Mouse (Mus musculus): ENCODE results near the gene Akr1a1. TPM values are rescaled to one million over a fixed set of nuclear protein-coding genes. Genes with fewer than 3 reads are reported as not detected.
"Not testable (repeated sequence)": the region's sequence is repeated elsewhere in the genome, so short reads cannot be mapped to it uniquely, and the experiment has no call there.

The Akr1a1 gene
- 100 to 1,000 TPM; 537 to 556 TPM for total RNA-seq (2021)
- long read RNA-seq, transcript Akr1a1-201 (9 exons, 1,420 nt) = major isoform, 478 of 500 reads
- long read RNA-seq, partial matches to known transcripts = 8 of 500 reads
- long read RNA-seq, other reads (novel, unspliced or antisense) = 12 of 500 reads

- peak; percentile 86 to 93 for DNase-seq (ENCODE audit: low spot score in 2 of 2)
Measured at GRCm38 (mm10) chr4:116650924-116651796, at the start of gene Akr1a1. Gene Akr1a1, minus strand, starts transcription at chr4:116651680.

- no peak for DNase-seq (ENCODE audit: low spot score in 2 of 2)
Measured at GRCm38 (mm10) chr4:116700964-116701363, 49.5 kb upstream of the Akr1a1 start.

- no peak for DNase-seq (ENCODE audit: low spot score in 2 of 2)
Measured at GRCm38 (mm10) chr4:116698693-116699342, 47.3 kb upstream of the Akr1a1 start.

- DNase-seq (ENCODE audit: low spot score in 2 of 2) = no peak
Measured at GRCm38 (mm10) chr4:116693785-116694184, 42.3 kb upstream of the Akr1a1 start.

- DNase-seq (ENCODE audit: low spot score in 2 of 2) = no peak
Measured at GRCm38 (mm10) chr4:116692146-116692545, 40.7 kb upstream of the Akr1a1 start.

DNA sequence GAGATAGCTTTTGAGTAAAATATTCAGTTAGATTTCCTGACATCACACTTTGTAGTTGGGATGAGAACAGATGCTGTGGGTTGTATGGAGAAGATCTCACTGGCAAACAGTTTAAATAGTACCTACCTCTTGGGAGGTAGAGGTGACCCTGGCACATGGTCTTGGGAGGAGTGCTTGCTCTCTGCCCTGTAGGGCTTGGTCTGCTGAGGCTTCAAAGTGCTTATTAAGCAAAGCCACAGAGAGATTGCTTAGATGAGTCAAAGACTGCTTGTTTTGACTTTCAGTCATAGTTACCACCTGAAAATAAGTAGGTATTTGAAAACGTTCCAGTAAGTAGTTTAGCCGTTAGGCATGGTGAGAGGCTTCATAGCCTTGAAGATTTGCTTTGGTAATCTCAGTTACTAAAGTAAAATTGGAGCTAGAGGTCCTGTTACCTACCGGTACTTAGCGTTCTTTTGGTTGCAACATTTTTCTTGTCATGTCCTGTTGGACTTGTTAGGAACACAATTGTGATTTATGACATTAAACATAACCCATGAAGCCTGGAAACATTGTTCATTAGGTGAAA, 37.9 kb upstream of the Akr1a1 start:
- no peak for DNase-seq (ENCODE audit: low spot score in 2 of 2)

- DNase-seq (ENCODE audit: low spot score in 2 of 2) = no peak
Measured at GRCm38 (mm10) chr4:116687041-116687440, 35.6 kb upstream of the Akr1a1 start.

DNA sequence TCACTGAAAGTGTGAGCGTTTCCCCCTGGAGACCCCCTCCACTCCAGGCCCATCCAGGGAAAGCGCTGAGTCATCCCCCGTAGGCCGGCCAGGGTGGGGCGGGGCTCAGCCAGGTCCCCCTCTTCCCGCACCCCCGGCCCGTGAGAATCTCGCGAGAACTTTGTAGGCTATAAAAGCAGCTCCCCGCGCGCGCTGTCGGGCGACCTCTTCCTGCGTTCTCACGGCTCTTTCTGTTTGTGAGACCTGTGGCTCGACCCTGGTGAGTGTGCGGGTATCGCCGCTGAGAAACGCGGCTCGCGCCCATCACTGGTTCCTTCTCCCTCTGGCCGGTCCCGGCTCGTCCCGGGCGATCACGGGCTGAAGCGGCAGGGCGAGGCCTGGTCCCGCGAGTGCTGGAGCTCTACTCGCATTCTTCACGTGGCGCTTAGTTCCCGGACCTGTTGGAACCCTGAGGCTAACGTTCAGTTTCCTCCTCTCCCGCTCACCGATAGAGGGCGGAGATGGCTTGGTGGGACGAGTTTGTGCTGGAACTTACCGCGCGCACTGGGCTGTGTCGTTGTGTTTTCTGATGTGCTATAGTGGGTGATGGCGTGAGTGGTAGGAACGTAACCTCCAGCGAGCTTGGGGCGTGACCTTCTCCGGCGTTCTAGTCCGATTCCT, 34.1 kb upstream of the Akr1a1 start, which contains the start of gene Prdx1:
Gene Prdx1, plus strand, starts transcription at position 143 of the 660 bp plus-strand sequence.
- peak; percentile 97 to 98 for DNase-seq (ENCODE audit: low spot score in 2 of 2)

GRCm38 (mm10) chr4:116684665-116685064, 33.2 kb upstream of the Akr1a1 start:
- no peak for DNase-seq (ENCODE audit: low spot score in 2 of 2)

GRCm38 (mm10) chr4:116683957-116684356, 32.5 kb upstream of the Akr1a1 start:
- no peak for DNase-seq (ENCODE audit: low spot score in 2 of 2)

GRCm38 (mm10) chr4:116680521-116680920, 29.0 kb upstream of the Akr1a1 start:
- DNase-seq (ENCODE audit: low spot score in 2 of 2) = not testable (repeated sequence)

- no peak for DNase-seq (ENCODE audit: low spot score in 2 of 2)
Measured at GRCm38 (mm10) chr4:116679141-116679540, 27.7 kb upstream of the Akr1a1 start.

DNA sequence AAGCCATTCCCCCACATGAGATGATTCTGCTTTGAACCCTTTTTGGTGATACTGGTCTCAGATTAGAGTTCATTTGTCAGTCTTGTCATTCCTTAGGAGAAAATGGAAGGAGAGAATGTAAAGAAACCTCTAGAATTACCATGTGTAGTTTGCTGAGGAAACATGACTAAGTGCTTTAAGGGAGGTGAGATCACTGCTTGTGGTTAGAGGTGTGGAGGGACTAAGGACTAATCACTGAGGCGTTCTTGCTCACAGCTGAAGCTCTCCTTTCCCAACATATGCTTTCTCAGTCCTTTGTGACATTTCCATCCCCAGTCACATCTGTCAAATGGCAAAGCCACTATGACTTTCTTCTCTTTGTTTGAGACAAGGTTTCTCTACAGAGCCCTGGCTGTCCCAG, 26.3 kb upstream of the Akr1a1 start:
- no peak for DNase-seq (ENCODE audit: low spot score in 2 of 2)

GRCm38 (mm10) chr4:116676027-116676426, 24.5 kb upstream of the Akr1a1 start:
- no peak for DNase-seq (ENCODE audit: low spot score in 2 of 2)

- DNase-seq (ENCODE audit: low spot score in 2 of 2) = not testable (repeated sequence)
Measured at GRCm38 (mm10) chr4:116674761-116675160, 23.3 kb upstream of the Akr1a1 start.

DNA sequence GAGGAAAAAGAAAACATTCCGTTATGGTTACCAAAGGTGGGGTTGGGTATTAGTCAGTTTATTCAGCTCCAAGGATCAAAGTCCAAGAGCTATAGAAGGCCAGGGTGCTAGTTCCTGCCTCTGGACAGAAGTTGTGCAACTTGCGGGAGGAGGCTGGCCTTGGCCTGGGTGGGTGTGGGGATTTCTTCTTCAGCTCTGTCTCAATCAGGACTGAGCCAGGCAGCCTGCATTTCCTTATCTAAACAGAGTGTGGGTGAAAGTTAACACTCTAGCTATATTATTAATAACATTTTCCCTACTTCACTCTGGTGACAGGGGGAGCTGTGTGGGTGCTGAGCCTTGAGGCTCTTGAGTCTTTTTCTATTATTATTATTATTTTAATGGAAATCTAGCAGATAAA, 21.3 kb upstream of the Akr1a1 start:
- DNase-seq (ENCODE audit: low spot score in 2 of 2) = no peak

DNA sequence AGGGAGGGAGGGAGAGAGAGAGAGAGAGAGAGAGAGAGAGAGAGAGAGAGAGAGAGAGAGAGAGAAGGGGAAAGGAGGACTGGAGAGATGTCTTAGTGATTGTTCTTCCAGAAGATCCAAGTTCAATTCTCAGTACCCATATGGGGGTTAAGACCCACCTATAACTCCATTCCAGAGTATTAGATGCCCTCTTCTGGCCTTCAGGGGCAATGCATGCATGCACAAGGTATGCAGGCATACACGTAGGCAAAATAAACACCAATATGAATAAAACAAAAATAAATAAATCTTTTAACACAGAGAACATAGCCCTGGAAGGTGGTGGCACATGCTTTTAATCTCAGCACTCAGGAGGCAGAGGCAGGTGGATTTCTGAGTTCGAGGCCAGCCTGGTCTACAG, 17.8 kb upstream of the Akr1a1 start:
- DNase-seq (ENCODE audit: low spot score in 2 of 2) = no peak

DNA sequence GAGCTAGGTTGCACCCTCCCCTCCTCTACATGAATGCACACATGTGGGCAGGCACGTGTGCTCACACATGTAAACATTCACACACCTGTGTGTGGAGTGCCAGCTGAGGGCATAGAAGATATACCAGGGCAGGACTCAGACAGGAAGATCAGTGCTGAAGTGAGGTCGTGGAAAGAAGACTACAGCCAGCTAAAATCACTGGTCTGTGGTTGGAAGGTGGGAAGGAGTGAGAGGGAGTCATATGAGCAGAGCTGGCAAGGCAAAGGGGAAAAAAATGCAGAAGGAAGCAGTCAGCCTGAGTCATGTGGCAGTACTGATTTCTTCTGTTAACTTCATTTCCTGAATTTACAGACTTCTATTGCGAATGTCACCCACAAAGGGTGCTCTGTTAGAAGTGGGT, 16.7 kb upstream of the Akr1a1 start:
- no peak for DNase-seq (ENCODE audit: low spot score in 2 of 2)

DNA sequence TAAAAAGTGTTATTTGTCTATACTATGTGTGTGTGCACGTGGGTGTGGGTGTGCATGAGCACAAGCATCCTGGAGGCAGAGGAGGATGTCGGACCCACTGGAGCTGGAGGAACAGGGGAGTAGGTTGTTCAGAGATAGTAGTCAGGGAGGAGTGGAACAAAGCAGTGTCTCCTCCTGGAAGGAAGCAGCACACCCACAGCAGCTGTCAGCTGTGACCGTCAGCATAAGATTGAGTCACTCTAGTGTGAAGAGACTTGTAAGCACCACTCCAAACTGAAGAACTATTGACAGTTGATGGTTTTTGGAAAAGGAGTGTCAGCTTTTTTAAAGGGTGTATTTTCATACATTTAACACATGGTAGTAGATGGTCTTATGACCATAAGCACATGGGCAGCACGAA, 15.1 kb upstream of the Akr1a1 start:
- DNase-seq (ENCODE audit: low spot score in 2 of 2) = no peak

DNA sequence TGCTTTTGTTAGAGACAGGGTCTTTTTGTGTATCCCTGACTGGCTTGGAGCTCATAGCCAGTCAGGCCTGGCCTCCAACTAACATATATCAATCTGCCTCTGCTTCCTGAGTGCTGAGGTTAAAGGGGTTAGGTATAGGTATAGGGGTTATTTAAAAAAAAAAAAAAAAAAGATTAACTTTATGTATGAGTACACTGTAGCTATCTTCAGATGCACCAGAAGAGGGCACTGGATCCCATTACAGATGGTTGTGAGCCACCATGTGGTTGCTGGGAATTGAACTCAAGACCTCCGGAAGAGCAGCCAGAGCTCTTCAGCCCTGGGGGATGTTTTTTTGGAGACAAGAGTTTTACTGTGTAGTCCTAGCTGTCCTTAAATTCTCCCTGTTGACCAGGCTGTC, 10.5 kb upstream of the Akr1a1 start:
- DNase-seq (ENCODE audit: low spot score in 2 of 2) = no peak

- DNase-seq (ENCODE audit: low spot score in 2 of 2) = no peak
Measured at GRCm38 (mm10) chr4:116660829-116661228, 9.3 kb upstream of the Akr1a1 start.

Measured in layer of hippocampus, postnatal 10 days (tissue).